Mouse (Mus musculus): Measurements from ENCODE around the gene Zfp91. TPM values are rescaled to one million over a fixed set of nuclear protein-coding genes. Genes with fewer than 3 reads are reported as not detected.

Zfp91 gene
- polyA plus RNA-seq, 1 experiment from 2014 or later: 7.0 TPM

DNA sequence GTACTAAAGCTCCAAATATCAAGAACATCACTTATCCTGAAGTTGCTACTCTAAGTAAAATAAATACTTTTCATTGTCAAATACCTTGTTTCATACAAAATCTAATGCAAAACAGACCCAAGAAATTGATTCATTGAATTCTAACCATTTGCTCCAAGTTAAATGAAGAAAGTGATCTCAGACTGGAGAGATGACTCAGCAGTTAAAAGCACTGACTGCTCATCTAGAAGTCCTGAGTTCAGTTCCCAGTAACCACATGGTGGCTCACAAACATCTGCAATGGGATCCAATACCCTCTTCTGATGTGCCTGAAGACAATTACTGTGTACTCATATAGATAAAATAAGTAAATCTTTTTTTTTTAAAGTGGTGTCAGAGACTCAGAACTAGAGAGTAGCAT lies 15.5 kb downstream of the Zfp91 start:
- Histone ChIP-seq H3K36me3 (ENCODE audit: control insufficient read depth, insufficient read depth, low read length) (peaks cover 14% of the 10 kb centered on the region; the same call in 1 of the 2 replicates), H3K4me3 (ENCODE audit: low read depth, low read length) (no peak overlapping the region), H3K27ac (ENCODE audit: low read depth, low read length) (no peak overlapping the region), H3K4me1 (replicated peaks; ENCODE audit: control insufficient read depth, insufficient read depth, low read length) (no peaks in the 10 kb centered on the region; the same call in 1 of the 2 replicates), H3K9ac (ENCODE audit: low read depth, low read length) (no peak overlapping the region), H3K27me3 (replicated peaks; ENCODE audit: control insufficient read depth, insufficient read depth, low read length) (no peaks in the 10 kb centered on the region), H3K9me3 (ENCODE audit: control insufficient read depth, low read length) (no peaks in the 10 kb centered on the region), H3K4me2 (no peak overlapping the region)
- no peak for DNase-seq (ENCODE audit: low spot score)
- no peak for ATAC-seq (replicated peaks; ENCODE audit: low FRiP score)

DNA sequence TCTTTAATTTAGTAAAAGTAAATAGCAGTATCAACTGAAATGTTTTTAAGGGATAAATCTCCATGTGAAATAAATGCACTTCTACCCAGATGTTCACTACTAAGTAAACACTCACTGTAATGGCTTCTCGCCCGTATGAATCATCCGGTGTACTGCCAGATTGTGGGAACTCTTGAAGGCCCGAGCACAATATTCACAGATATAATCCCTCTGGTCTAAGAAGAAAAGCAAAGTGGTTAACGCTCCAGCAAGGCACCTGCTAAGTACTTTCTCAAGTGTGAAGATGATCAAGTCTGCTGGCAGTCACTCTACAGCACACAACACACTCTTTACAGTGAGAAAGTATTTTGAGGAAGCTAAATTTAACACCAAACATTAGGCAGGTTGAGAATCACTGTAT lies 25.0 kb downstream of the Zfp91 start:
- Histone ChIP-seq H3K27me3 (replicated peaks; ENCODE audit: control insufficient read depth, insufficient read depth, low read length) (no peaks in the 10 kb centered on the region), H3K36me3 (ENCODE audit: control insufficient read depth, insufficient read depth, low read length) (peaks cover 27% of the 10 kb centered on the region), H3K4me3 (ENCODE audit: low read depth, low read length) (no peak overlapping the region), H3K27ac (ENCODE audit: low read depth, low read length) (no peak overlapping the region), H3K4me2 (no peak overlapping the region), H3K9me3 (ENCODE audit: control insufficient read depth, low read length) (no peaks in the 10 kb centered on the region), H3K4me1 (replicated peaks; ENCODE audit: control insufficient read depth, insufficient read depth, low read length) (no peaks in the 10 kb centered on the region), H3K9ac (ENCODE audit: low read depth, low read length) (no peak overlapping the region)
- WGBS: 89% methylated on average over 5 of the region's 5 CpGs
- DNase-seq (ENCODE audit: low spot score): no peak
- ATAC-seq (replicated peaks; ENCODE audit: low FRiP score): no peak

DNA sequence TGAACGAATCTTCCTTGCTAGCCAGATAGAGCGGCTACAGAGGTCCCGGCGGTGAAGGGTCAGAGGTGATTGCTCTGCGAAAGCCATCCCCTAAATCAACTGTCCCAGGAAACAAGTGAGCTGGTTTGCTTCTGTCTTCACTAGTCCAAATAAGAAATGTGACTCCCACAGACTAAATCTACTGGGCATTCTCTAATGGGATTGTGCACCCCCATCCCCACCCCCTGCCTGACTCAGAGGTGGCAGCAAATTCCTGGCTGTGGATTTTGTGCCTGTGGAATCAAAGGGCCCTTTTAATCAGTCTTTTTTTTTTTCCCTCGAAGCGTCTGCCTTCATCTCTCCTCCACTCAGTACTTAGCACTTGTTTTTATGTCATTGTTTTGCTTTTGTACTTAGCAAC lies 30.6 kb downstream of the Zfp91 start, which contains the start of gene Cntf:
Gene Cntf, minus strand, starts transcription at position 325 of the 400 bp plus-strand sequence.
- 67% methylated on average over 7 of the region's 7 CpGs for WGBS

DNA sequence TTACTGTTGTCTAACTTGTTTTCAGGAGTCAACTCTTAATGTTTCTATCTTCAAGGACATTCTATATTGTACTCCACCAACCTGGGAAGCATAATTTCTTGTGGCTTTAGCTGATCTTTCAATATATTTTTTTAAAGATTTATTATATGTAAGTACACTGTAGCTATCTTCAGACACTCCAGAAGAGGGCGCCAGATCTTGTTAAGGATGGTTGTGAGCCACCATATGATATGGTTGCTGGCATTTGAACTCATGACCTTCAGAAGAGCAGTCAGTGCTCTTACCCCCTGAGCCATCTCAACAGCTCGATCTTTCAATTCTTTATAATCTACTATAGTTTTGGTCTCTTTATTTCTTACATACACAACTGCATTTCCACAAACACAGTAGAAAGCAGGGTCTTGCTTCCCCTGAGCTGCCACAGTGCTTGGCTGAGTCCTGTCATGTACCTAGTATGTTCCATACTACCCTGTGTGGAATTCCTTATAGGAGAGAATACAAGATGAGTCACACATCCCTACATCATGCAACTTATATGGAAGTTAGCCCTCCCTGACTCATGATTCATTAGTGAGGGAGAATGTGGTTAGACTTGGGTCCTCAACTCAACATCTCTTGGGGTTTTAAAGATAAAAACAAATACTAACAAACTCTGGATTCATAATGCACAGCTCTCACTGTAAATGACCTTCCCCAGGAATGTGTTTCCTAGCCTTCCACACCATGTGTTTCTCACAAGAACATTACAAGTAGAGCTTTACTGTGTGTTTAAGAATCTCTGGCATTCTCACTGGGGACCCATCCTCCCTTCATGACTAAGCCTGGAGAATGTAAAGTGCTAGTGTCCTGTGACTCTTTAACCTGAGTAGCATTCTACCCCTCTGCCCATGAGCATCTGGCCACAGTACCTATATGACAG lies 33.5 kb downstream of the Zfp91 start:
- 58% methylated on average over 2 of the region's 2 CpGs for WGBS
- H3K4me2 ChIP-seq: no peak overlapping the region
- no peak overlapping the region for H3K4me3 ChIP-seq (ENCODE audit: low read depth, low read length)
- H3K27me3 ChIP-seq (replicated peaks; ENCODE audit: control insufficient read depth, insufficient read depth, low read length): no peaks in the 10 kb centered on the region
- H3K36me3 ChIP-seq (ENCODE audit: control insufficient read depth, insufficient read depth, low read length): peaks cover 9% of the 10 kb centered on the region
- DNase-seq (ENCODE audit: low spot score): no peak
- no peak overlapping the region for H3K9ac ChIP-seq (ENCODE audit: low read depth, low read length)
- no peak overlapping the region for H3K27ac ChIP-seq (ENCODE audit: low read depth, low read length)
- H3K4me1 ChIP-seq (replicated peaks; ENCODE audit: control insufficient read depth, insufficient read depth, low read length): no peaks in the 10 kb centered on the region
- no peak for ATAC-seq (replicated peaks; ENCODE audit: low FRiP score)
- no peaks in the 10 kb centered on the region for H3K9me3 ChIP-seq (ENCODE audit: control insufficient read depth, low read length)

More for the DNA sequence above, 30.6 kb downstream of the Zfp91 start, which contains the start of gene Cntf:
- no peak within 1 kb of the TSS for H3K4me2 ChIP-seq
- ATAC-seq (replicated peaks; ENCODE audit: low FRiP score): no peak
- no peak for DNase-seq (ENCODE audit: low spot score)
- H3K27me3 ChIP-seq (replicated peaks; ENCODE audit: control insufficient read depth, insufficient read depth, low read length): no peaks in the 10 kb centered on the region
- H3K4me3 ChIP-seq (ENCODE audit: low read depth, low read length): no peak within 1 kb of the TSS
- no peaks in the 10 kb centered on the region for H3K4me1 ChIP-seq (replicated peaks; ENCODE audit: control insufficient read depth, insufficient read depth, low read length)
- H3K27ac ChIP-seq (ENCODE audit: low read depth, low read length): no peak within 1 kb of the TSS
- H3K9me3 ChIP-seq (ENCODE audit: control insufficient read depth, low read length): no peaks in the 10 kb centered on the region
- H3K9ac ChIP-seq (ENCODE audit: low read depth, low read length): no peak within 1 kb of the TSS
- H3K36me3 ChIP-seq (ENCODE audit: control insufficient read depth, insufficient read depth, low read length): peaks cover 25% of the 10 kb centered on the region

DNA sequence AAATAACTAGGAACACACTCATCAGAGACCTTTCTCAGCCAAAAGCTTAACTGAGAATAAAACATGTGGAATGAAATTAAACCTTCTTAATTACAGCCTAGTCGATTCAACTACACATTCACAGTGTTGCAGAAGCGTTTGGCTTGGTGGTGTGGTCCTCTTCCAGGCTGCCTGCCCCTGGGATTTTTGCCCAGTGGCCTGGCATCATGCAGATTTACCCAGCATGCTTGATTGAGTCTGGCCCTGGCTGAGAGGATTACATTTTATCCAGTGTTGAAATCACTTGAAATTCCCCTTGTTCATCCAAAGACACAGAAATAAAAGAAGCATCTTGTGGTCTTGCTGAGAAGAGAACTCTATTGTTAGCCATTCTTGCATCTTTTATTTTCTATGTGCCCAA lies 36.3 kb downstream of the Zfp91 start:
- H3K4me1 ChIP-seq (replicated peaks; ENCODE audit: control insufficient read depth, insufficient read depth, low read length): no peaks in the 10 kb centered on the region
- WGBS: 81% methylated on average over 2 of the region's 2 CpGs
- H3K27me3 ChIP-seq (replicated peaks; ENCODE audit: control insufficient read depth, insufficient read depth, low read length): no peaks in the 10 kb centered on the region
- ATAC-seq (replicated peaks; ENCODE audit: low FRiP score): no peak
- H3K9ac ChIP-seq (ENCODE audit: low read depth, low read length): no peak overlapping the region
- H3K9me3 ChIP-seq (ENCODE audit: control insufficient read depth, low read length): no peaks in the 10 kb centered on the region
- DNase-seq (ENCODE audit: low spot score): no peak
- no peak overlapping the region for H3K4me3 ChIP-seq (ENCODE audit: low read depth, low read length)
- no peak overlapping the region for H3K27ac ChIP-seq (ENCODE audit: low read depth, low read length)
- H3K4me2 ChIP-seq: no peak overlapping the region
- H3K36me3 ChIP-seq (ENCODE audit: control insufficient read depth, insufficient read depth, low read length): peaks cover 6% of the 10 kb centered on the region

DNA sequence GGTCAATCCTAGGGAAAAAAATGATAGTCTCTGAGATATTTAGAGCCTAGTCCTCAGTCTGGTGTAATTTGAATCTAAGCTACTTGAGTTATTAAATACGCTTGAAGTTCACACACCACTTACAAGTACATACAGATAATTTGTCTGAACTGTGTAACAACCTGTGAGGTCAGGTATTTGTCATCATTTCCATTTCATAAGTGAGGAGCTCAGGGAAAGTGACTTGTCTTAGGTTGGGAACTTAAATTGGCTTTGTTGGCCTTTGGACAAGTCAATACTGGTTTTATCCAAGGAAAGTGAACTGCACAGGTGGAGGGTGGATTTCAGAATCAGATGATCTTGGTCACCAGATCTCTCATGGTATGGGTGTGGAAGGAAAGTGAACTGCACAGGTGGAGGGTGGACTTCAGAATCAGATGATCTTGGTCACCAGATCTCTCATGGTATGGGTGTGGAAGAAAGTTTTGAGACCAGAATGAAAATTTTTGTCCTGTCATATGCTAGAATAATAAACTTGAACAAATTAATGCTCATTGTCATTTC lies 36.9 kb downstream of the Zfp91 start:
- no peaks in the 10 kb centered on the region for H3K4me1 ChIP-seq (replicated peaks; ENCODE audit: control insufficient read depth, insufficient read depth, low read length)
- no peaks in the 10 kb centered on the region for H3K9me3 ChIP-seq (ENCODE audit: control insufficient read depth, low read length)
- whole genome bisulfite sequencing: 64% methylated on average over 1 of the region's 1 CpGs
- no peaks in the 10 kb centered on the region for H3K27me3 ChIP-seq (replicated peaks; ENCODE audit: control insufficient read depth, insufficient read depth, low read length)
- H3K4me2 ChIP-seq: no peak overlapping the region
- no peak overlapping the region for H3K27ac ChIP-seq (ENCODE audit: low read depth, low read length)
- ATAC-seq (replicated peaks; ENCODE audit: low FRiP score): no peak
- H3K4me3 ChIP-seq (ENCODE audit: low read depth, low read length): no peak overlapping the region
- no peak for DNase-seq (ENCODE audit: low spot score)
- H3K9ac ChIP-seq (ENCODE audit: low read depth, low read length): no peak overlapping the region
- peaks cover 4% of the 10 kb centered on the region for H3K36me3 ChIP-seq (ENCODE audit: control insufficient read depth, insufficient read depth, low read length)

DNA sequence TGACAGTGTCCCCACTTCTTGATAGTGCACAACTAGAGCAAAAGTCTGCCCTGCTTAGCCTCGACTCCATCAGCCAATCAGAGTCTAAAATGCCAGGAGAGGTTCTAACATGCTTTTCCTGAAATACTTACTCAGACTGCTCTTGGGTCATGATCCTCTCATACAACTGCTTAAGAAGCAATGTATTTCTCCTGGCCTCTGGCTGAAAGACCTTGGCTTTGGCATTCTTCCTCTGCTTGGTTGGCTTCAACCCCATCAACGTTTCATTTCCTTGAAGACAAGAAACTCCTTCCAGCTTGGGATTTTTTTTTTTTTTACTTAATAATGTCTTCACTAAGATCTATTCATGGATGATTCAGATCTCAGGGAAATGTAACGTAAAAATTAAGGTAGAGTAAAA lies 39.6 kb downstream of the Zfp91 start:
- Histone ChIP-seq H3K36me3 (ENCODE audit: control insufficient read depth, insufficient read depth, low read length) (no peaks in the 10 kb centered on the region), H3K4me2 (no peak overlapping the region), H3K4me1 (replicated peaks; ENCODE audit: control insufficient read depth, insufficient read depth, low read length) (no peaks in the 10 kb centered on the region), H3K4me3 (ENCODE audit: low read depth, low read length) (no peak overlapping the region), H3K27me3 (replicated peaks; ENCODE audit: control insufficient read depth, insufficient read depth, low read length) (no peaks in the 10 kb centered on the region), H3K9ac (ENCODE audit: low read depth, low read length) (no peak overlapping the region), H3K27ac (ENCODE audit: low read depth, low read length) (no peak overlapping the region), H3K9me3 (ENCODE audit: control insufficient read depth, low read length) (no peaks in the 10 kb centered on the region)
- ATAC-seq (replicated peaks; ENCODE audit: low FRiP score) (no peak), DNase-seq (ENCODE audit: low spot score) (no peak)
- WGBS: 77% methylated on average over 3 of the region's 3 CpGs

DNA sequence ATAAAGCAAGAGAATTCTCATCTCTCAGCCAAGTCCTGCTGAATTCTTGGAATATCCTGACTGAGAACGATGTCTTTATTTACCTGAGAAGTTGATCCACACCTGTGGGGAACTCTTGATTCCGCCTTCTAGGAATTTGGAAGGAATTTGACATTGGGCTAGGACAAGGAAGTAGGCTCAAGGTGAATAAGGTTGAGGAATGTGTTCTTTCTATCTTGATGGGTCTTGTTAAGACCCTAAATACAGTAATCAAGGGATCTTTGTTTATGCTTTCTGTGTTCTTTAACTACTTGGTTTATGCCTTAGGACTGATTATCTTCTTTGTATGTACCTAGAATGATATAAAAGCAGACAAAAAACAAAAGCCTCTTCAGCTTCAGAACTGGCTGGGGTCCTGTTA lies 64.0 kb downstream of the Zfp91 start:
- H3K9me3 ChIP-seq (ENCODE audit: control insufficient read depth, low read length): no peaks in the 10 kb centered on the region
- 73% methylated on average over 2 of the region's 2 CpGs for WGBS
- H3K9ac ChIP-seq (ENCODE audit: low read depth, low read length): no peak overlapping the region
- no peak overlapping the region for H3K4me2 ChIP-seq
- no peak for ATAC-seq (replicated peaks; ENCODE audit: low FRiP score)
- H3K36me3 ChIP-seq (ENCODE audit: control insufficient read depth, insufficient read depth, low read length): no peaks in the 10 kb centered on the region
- H3K27ac ChIP-seq (ENCODE audit: low read depth, low read length): no peak overlapping the region
- no peaks in the 10 kb centered on the region for H3K4me1 ChIP-seq (replicated peaks; ENCODE audit: control insufficient read depth, insufficient read depth, low read length)
- H3K27me3 ChIP-seq (replicated peaks; ENCODE audit: control insufficient read depth, insufficient read depth, low read length): no peaks in the 10 kb centered on the region
- H3K4me3 ChIP-seq (ENCODE audit: low read depth, low read length): no peak overlapping the region
- DNase-seq (ENCODE audit: low spot score): no peak

DNA sequence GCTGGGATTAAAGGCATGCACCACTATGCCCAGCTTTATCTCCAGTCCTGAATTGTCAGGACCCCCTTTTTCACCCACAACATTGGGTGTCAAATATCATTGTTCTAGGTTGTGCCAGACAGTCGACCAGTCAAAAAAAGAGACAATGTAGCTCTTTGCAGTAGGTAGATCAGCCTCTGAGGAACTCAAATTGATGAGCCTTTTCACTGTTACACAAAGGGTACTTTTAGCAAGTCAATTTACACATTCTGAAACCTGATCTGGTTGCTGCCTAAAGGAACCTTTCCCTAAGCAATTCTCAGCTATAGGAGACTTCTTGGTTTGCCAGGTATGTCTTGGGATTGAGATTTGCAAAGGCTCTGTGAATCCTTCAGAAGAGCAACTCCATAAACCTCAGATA lies 64.9 kb downstream of the Zfp91 start:
- 76% methylated on average over 1 of the region's 1 CpGs for whole genome bisulfite sequencing
- H3K27me3 ChIP-seq (replicated peaks; ENCODE audit: control insufficient read depth, insufficient read depth, low read length): no peaks in the 10 kb centered on the region
- H3K4me1 ChIP-seq (replicated peaks; ENCODE audit: control insufficient read depth, insufficient read depth, low read length): no peaks in the 10 kb centered on the region
- H3K4me2 ChIP-seq: no peak overlapping the region
- no peaks in the 10 kb centered on the region for H3K36me3 ChIP-seq (ENCODE audit: control insufficient read depth, insufficient read depth, low read length)
- H3K9ac ChIP-seq (ENCODE audit: low read depth, low read length): no peak overlapping the region
- H3K9me3 ChIP-seq (ENCODE audit: control insufficient read depth, low read length): no peaks in the 10 kb centered on the region
- H3K4me3 ChIP-seq (ENCODE audit: low read depth, low read length): no peak overlapping the region
- no peak overlapping the region for H3K27ac ChIP-seq (ENCODE audit: low read depth, low read length)
- no peak for ATAC-seq (replicated peaks; ENCODE audit: low FRiP score)
- no peak for DNase-seq (ENCODE audit: low spot score)
